Mouse (Mus musculus) erythroblast, embryonic 14.5 days (primary cell): ENCODE measurements around the gene Rtn4r.

Experiments used
- GATA1 ChIP-seq: IDR thresholded peaks from 2 replicates; pipeline ENCODE4 v1.6.1; 2012; ENCODE audit warnings: low read length, inconsistent platforms, mixed read lengths
- TAL1 ChIP-seq: IDR thresholded peaks from 3 replicates; pipeline ENCODE4 v1.6.1; 2012; ENCODE audit warnings: low read length, inconsistent platforms, mixed read lengths

DNA sequence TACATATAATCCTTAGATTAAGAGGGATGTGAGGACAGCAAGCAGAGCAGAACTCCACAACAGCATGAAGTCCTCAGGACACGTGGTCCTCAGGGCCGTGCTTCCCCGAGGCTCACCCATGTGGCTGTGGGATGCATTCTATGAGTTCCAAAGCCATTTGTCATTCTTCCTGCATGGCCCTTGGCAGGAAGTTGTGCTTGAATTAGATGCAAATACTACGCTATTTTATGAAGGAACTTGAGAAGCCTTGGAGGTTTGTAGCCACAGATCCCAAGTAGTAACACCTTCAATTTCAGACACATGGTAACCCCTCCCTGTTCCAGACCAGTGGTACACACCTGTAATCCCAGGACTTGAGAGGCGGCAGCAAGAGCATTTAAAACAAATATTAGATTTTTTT, 31.1 kb upstream of the Rtn4r start:
- TF ChIP-seq GATA1 (no peak), TAL1 (no peak)
